Mouse (Mus musculus) megakaryocyte, adult 5-6 weeks (primary cell): ENCODE measurements around the gene Foxred1. TPM values are rescaled to one million over a fixed set of nuclear protein-coding genes. Genes with fewer than 3 reads are reported as not detected.

ENCODE experiments used
- ATAC-seq: 2 replicates; pipeline ENCODE4 v1.8.0; 2016; ENCODE audit warnings: mild to moderate bottlenecking, inconsistent platforms; ENCODE audit not compliant: poor library complexity, severe bottlenecking
- total RNA-seq, 2 experiments: library from RNA; stranded (forward) in 1 of 2; stranded (reverse) in 1 of 2; fragments of 153-499, 151-499 nt in 1 of 2; fragments of 221-1000, 200-1000 nt in 1 of 2; gene quantifications; 2 replicates each; pipeline versions ENCODE4 v1.2.3 to v1.2.4; 2015 to 2017

Foxred1 gene
- total RNA-seq, 2 experiments from 2014 or later, result 11.2 to 26.9 TPM

DNA sequence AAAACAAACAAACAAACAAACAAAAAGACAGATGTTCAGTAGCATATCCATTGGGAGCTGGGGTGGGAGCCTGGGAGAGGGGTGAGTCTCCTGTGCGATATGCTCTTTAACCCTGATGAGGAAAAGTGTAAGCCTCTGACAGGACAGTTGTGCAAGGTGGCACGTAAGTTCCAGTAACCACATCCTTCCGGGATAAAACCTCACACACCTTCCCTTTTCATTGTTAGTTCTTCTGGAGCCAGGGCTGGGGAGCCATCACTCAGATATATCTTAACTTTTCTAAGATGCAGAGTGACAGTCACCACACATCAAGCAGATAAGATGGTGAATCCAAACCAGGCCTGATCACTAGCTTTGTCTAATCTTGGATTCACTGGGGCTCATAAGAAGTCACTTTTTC is 16.8 kb downstream of the Foxred1 start:
- ATAC-seq, result peak; percentile 98

DNA sequence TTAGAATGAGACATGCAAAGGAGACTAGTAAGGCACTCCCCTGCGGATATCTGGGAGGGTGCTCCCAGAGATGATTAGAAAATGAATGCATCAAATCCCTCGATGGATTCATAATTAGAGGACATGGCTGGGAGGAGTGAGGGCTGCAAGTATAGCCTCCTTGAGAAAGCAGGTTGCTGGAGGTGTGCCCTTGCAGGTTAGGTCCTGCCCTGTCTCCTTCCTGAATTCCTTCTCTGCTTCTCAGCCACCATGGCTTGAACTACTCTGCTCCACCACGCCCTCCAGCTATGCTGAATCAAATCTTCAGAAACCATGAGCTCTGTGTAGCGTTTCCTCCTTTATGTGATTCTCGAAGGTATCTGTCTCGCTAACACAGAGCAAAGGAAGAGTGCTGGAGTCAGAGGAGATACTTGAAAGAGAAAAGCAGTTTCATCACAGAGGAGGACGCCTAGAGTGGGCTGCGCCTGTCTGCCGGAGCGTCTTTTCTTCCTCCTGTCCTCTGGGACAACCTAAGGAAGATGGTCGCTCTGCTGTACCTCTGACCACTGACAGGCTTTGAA is 17.8 kb downstream of the Foxred1 start:
- no peak for ATAC-seq

DNA sequence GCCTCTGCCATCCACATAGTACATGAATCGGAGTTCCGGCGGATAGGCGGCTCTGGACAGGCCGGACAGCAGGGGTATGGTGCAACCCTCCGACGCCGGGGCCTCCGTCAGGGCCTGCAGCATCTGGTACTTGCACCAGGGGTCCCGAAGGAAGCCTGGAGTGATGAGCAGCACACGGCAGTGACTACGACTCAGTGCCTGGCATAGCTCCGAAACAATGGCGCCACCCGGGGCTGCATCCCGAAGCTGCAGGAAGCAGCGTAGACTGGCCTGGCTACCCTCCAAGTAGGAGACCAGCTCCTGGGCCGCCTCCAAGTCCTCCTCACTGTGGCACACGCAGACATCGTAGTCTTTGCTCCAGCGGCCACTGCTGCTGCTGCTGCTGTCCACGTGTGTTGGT is 22.2 kb downstream of the Foxred1 start:
- no peak for ATAC-seq

DNA sequence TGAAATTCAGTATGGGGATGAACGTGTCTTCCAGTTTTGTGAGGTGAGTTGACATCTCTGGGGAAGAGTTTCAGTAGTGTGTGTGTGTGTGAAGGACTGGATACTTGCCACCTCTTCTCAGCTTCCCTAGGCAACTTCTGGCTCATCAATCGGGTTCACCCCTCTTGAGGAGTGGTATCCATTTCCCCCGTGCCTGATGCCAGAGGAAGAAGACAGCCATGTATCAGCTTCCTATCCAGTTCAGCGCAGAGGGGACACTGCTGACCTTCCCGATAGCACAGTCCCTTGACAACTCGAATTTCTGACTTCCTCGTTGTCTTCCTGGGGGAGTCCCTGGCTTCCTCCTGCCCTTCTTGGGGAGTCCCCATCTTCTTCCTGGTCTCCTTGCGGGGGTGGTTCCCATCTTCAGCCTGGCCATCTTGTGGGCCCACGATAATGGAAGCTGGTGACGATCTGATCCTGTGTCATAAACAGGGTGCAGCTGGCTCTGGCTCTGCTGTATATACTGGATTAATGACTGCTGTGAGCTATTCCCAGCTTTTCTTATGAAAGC is 23.4 kb downstream of the Foxred1 start:
- ATAC-seq, result no peak

DNA sequence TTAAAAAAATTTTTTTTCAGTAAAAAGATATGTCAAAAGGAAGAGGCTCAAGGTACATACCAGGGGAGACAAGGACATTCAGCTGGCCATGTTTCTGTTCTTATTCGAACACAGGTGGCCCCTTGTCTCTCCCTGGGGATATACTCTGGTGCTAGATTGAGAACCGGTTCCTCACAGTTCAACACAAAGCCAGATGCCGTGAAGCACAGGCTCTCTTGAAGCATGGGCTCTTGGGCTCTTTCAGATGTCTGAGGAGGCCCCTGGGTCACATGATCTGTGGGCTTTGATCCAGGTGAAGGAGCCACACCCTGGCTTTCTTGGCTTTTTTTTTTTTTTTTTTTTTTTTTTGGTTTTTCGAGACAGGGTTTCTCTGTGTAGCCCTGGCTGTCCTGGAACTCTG is 24.4 kb downstream of the Foxred1 start:
- ATAC-seq, result no peak

DNA sequence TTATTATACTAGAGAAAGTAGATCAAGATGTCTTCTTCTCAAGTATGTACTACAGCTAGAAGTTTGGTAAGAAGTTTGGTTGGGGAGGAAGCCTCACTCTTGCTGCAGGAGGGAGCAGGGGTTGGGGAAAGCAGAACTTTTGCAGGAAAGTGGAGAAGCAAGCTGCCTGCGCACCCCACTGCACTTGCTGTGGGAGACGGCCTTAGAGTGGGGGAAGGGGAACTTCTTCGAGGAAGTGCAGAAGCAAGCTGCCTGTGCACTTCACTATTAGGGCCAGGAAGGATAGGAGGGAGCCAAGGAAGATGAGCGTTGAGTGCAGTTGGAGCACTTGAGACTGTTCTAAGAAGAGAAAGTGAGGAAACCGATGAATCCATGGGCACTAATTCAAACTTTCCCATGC is 27.5 kb downstream of the Foxred1 start:
- ATAC-seq, result peak; percentile 81

DNA sequence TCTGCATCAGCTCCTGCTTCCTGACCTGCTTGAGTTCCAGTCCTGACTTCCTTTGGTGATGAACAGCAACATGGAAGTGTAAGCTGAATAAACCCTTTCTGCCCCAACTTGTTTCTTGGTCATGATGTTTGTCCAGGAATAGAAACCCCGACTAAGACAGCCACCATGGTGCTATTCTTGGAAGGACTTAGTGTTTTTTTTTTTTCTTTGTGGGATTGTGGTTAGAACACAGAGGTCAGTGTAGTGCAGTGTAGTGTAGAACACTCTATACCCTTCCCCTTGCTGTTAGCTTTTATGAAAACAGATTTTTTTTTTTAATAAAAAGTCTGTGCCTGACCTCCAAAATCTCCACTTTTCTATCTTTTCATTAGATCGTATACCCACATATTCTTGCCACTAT is 28.0 kb downstream of the Foxred1 start:
- ATAC-seq, result 0 out of 2 replicates have a peak, but pooled peaks have one; percentile 24

DNA sequence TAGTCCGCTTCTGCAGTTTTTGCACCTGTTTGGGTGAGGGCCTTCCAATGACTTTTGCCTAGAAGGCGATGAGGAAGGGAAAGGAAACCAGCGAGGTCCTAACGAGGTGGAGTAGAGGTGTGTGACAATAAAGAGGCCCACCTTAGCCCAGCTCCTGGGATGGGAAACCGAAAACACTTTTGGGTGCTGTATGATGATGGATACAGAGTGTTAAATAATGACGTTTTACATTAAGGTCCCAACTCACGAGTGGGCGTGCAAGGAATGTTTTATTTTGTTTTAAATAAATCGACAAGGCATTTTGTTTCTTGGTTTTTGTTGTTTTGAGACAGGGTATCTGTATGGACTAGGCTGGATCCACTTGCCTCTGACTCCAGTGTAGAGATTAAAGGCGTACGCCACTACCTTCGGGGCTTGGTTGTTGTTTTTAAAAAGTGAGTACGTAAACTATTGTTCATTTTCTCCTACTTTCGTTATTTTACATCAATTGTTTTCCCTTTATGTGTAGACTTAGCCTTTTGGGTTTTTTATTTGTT is 34.7 kb downstream of the Foxred1 start:
- ATAC-seq, result peak; percentile 30

DNA sequence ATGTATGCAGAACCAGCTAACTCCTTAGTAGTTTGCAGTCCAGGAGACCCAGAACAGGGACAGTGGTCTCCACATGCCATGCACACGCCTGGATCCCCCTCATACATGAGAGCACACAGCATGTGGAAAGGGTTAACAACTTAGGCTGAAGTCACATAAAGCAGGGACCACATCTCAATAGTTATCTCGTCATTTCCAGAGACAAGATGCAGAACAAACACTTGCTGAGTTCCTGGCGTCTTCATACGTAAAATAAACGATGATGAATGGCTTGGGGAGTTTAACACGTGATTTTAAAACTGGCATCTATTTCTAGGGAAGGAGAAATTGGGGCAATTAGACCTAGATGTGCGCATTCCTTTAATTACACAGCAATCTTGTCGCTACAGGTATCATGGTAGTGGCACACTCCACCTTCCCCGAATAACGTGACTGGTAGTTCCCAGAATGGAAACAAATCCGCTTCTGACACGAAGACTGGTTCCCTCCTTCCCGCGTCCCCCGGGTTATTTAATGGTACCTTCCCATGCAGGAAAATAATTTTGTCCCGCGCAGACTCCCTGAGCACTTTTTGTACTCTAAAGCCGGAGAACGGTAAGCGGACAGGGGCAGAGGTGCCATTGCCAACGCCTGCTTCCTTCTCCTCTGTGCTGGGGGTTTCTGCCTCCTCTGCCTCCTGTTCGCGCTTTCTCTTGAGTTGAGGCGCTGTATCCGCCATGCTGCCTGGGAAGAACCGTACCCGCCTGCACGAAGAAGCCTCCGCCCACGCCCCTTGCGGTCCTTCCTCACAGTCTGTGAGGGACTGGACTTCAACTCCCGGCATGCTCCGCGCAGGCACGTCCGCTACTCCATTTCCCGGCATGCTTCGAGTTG is 35.4 kb downstream of the Foxred1 start, which contains the start of gene Dcps:
Dcps (minus strand) TSS at position 811 of the 873 bp plus-strand sequence.
- ATAC-seq, result peak; percentile 100

DNA sequence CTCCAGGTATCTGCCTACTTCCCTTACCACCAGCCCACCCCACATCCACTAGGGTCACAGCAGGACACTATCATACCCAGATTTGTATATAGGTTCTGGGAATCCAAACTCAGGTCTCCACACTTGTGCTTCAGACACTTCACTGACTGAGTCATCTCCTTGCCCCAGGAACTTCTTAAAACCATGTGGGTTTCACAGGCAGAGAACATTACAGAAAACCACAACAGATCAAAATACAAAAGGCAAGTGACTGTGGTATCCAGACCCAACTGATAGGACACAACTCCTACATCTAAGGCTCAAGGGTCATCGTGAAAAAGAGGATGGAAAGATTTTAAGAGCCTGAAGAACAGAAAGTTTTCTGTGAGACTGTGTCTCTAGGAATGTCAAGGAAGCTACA is 37.5 kb downstream of the Foxred1 start:
- no peak for ATAC-seq

DNA sequence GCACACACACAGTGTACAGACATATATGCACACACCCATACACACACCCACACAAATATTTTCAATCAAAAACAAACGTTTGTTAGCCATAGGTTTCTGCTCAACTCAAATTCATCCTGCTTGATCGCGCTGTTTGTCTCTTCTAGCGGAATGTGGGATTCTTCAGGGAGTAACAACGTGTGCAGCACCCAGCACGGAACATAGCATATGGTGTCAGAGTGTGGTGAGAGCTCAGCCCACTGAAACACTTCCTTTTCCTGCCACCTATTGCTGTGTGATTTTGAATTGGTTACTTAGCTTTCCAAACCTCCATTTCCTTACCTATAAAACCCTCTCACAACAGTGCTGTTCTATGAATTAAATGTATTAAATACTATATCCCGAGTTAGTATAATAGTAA is 40.8 kb downstream of the Foxred1 start:
- peak; percentile 53; the same call in 1 of the 2 replicates for ATAC-seq

DNA sequence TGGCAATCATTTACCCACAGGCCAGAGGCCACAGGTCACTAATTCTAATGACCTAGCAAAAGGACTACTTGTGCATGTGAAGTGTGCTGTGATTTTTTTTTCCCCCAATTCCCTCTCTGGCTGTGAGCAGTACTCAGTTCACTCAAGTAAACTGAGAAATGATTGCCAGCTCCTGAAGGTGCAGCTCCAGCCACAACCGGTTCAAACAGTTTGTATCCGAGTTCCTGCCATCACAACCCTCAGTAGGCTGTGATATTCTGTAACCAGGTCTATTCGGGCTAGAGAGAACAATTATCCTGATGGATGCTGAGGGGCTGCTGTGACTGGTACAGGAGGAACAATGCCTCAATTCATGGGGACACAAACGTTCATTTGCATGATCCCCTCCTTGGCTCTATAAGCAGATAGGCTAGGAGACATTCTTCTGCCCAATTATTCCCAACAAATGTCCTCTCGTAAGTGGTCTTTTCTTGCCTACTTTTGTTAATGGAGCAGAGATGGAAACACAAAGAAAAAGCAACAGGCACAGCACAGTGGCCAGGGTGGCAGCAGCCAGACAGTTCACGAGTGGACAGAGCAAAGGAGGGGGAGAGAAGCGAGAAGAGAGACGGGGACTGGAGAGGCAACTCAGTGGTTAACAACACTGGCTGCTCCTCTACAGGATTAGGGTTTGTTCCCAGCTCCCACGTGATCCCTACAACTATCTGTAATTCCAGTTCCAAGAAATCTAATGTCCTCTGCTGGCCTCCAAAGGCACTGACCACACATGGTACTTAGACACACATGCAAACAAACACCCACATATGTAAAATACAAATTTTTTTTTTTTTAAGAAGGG is 43.8 kb downstream of the Foxred1 start:
- ATAC-seq, result no peak

DNA sequence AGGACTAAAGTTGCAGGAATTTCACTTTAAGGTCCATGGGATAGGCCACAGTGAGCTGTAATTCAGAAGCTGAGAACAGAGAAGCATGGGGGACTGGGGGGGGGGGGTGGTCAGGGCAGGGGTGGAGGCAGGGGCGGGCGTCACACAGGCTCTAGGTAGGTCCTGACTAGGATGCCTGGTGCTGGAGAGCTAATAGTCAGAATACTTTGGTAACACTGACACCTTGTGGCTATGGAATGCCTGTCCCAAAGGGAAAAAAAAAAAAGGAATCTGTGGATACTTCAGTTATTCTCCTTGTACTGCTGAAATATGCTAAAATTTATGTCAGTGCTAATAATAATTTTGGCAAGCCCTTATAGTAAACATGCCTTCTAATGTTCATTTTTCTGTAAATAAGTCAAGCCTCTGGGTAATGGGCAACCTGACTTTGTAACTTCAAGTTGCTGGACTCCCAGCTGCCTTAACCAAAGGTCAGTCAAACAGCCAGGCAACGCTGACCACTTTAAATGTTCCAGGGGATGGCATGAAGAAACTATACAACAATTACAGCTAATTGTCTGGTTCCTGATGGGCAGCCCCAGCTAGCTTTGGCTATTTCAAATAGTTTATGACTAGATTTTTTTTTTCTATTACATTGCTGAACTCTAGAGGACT is 44.6 kb downstream of the Foxred1 start:
- ATAC-seq, result peak; percentile 83

DNA sequence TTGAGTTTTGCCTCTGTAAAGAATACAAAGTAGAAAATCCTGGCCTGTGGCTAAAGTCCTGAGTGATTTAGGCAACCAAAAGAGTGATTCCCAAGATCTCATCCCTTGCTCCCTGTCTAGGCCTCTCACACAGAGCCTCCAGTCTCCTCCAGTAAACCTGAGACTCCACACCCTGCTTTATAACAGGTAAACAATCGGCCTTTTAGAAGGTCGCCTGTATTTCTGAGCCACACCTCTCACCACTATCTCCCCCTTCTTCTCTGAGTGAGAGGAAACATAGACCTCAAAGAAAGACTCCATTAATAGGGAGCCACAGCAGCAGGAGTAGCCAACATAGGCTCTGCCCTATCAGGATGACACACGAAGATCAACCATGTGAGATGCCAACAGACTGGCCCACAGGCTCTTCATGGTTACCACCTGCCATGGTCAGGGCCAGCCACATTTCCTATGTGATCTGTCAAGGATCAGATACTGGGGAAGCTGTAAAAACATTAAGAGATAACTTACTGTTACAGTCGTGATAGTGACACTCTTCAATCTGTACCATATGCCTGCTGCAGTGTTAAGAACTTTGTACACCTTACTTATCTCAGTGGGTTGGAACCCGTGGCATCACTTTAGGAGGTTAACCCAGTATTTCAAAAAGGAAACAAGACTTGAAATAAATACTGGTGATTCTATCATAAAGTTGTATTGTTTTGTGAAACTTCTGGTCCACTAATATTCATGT is 46.5 kb downstream of the Foxred1 start:
- no peak for ATAC-seq

DNA sequence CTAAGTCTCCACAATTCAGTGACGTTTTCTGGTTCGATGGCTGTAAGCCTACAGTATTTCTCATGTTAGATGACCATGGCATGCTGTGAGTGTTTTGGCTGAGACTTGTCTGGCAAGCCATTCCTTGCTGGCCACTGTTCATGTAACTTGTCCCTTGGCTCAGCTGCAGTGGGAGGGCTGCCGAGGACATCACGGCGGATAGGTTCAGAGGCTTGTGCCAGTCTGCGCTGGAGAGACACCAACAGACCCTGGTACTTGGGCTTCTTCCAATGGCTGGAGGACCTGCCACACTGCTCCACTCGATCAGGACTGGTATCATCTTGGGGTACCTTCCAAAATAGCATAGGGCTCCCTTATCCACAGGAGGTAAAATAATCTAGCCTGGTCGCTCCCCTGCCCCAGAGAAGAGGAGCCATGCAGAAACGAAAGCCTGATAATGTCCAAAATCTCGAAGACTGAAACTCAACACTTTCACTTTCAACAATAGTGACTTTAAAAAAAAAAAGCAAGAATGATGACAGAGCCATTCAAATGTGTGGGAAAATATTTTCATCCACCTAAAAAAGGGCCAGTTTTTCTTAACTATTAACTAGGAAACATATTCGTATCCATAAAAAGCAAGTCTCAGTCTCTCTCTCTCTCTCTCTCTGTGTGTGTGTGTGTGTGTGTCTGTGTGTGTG is 47.7 kb downstream of the Foxred1 start:
- ATAC-seq, result no peak

DNA sequence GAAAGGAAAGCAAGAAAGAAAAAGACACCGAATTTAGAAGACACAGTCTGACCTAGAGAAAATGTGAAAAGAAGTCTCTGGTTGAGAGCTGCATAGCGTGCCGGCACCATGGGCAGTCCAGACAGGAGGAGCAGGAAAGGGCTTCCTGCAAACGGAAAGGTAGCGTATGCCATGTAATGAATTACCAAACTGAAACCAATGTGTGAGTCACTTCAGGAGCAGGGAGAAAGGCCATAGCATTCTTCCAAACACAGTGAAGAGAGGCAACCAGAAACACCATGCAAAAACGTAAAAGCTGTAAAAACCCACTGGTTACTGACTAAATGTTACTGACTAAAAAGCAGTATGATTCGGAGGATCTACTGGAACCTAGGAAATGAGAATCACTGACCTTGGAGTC is 49.1 kb downstream of the Foxred1 start:
- ATAC-seq, result no peak

DNA sequence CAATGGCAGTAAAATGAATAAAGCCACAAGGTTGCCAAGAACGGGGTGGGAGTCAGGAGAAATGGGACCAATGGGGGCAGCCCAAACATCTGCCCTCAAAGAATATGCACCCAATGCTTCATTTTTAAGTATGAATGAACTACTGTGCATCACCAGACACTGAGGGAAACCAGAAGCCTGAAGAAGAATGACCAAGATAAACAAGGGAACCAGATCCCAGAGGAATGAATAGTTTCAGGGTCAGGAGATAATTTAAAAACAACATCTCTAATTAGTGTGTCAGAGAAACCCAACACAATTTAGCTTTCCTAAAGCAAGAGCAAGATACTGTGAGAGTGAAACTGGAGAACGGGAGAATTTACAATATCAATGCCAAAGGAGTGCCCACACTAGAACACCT is 50.2 kb downstream of the Foxred1 start:
- no peak for ATAC-seq

DNA sequence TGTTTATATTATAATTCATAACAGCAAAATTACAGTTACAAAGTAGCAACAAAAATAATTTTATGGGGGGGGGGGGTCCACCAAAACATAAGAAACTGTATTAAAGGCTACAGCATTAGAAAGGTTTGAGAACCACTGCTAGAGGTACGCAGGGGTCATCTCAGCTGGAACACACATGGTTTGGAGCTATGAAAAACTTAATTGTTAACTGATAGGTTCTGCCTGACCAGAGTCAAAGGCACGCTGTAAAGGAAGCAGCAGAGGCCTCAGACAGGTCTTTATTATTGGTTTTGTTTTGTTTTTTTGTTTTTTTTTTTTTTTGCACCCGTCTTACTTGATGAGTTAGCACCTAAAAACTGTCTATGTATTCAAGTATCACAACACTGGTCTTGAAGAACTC is 52.4 kb downstream of the Foxred1 start:
- ATAC-seq, result no peak

DNA sequence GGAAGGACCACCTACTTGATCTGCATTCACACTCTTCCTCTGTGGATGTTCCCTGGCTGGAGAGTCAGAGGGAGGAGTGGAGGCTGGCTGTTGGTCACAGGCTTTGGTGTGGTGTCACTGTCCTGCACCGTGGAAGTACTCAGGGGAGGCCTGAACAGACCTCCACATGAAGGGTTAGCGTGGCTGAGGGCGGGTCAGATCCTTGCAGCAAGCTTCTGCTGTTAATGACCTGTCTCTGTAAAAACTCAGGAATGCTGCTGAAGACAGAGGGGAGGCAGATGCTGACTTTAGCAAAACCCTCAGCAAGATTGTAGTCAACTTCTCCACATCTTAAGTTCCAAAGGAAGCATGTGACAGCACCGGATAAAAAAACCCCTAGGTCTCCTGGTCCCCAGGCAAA is 54.0 kb downstream of the Foxred1 start:
- ATAC-seq, result no peak
